Mouse (Mus musculus) midbrain, embryonic 14.5 days (tissue): ENCODE measurements at regions not wholly inside any gene's neighbourhood (a gene's known extent, or its start where the extent isn't known, plus 50 kb on each side); places are given as distances from the start of the nearest gene placed in this dataset.

Experiments used
- ATAC-seq: fragments of 200-750 bp; cut with Nextera tagmentation; 2 replicates; pipeline ENCODE4 v1.8.0; 2017; ENCODE audit warnings: moderate number of reproducible peaks, moderate library complexity; ENCODE audit not compliant: low FRiP score, low TSS enrichment
- DNase-seq: peaks from one replicate; pipeline ENCODE4 v3.0.0-alpha.2; 2015
- H3K27ac ChIP-seq: fragments of 300-500 bp; sonication (generic); replicated peaks from 2 replicates; pipeline ENCODE4 v1.5.1; 2014; ENCODE audit warnings: mild to moderate bottlenecking, low read depth, low read length, moderate library complexity
- H3K27me3 ChIP-seq: fragments of 300-500 bp; sonication (generic); 2 replicates; pipeline ENCODE4 v1.6.1; 2014; ENCODE audit warnings: low read length, control low read depth, mixed read lengths; ENCODE audit not compliant: control insufficient read depth, insufficient read depth
- H3K36me3 ChIP-seq: fragments of 300-500 bp; sonication (generic); 2 replicates; pipeline ENCODE4 v1.6.1; 2014; ENCODE audit warnings: low read length, control low read depth; ENCODE audit not compliant: control insufficient read depth, insufficient read depth
- H3K4me1 ChIP-seq: fragments of 300-500 bp; sonication (generic); 2 replicates; pipeline ENCODE4 v1.6.1; 2014; ENCODE audit warnings: mild to moderate bottlenecking, antibody characterized with exemption, low read length, control low read depth; ENCODE audit not compliant: control insufficient read depth, insufficient read depth
- H3K4me2 ChIP-seq: fragments of 300-500 bp; sonication (generic); 2 replicates; pipeline ENCODE4 v1.6.1; 2014; ENCODE audit warnings: mild to moderate bottlenecking, low read length, moderate library complexity
- H3K4me3 ChIP-seq: fragments of 300-500 bp; sonication (generic); replicated peaks from 2 replicates; pipeline ENCODE4 v1.5.1; 2014; ENCODE audit warnings: low read depth, low read length
- H3K9ac ChIP-seq: fragments of 300-500 bp; sonication (generic); replicated peaks from 2 replicates; pipeline ENCODE4 v1.6.1; 2014; ENCODE audit warnings: mild to moderate bottlenecking, low read length, moderate library complexity
- H3K9me3 ChIP-seq: fragments of 300-500 bp; sonication (generic); 2 replicates; pipeline ENCODE4 v1.6.1; 2016; ENCODE audit warnings: low read length, control low read depth, mixed read lengths; ENCODE audit not compliant: control insufficient read depth
- WGBS: fragments of 180-500 bp; shearing (Covaris S2); extraction: QIAGEN DNeasy Blood & Tissue Kit; methylation state at CpG from one replicate; pipeline ENCODE4 v1.1.7; 2014; 5-methylcytosine and 5-hydroxymethylcytosine counted together

- Histone ChIP-seq H3K4me1 (no peaks in the 10 kb centered on the region), H3K36me3 (no peaks in the 10 kb centered on the region), H3K4me3 (no peak overlapping the region), H3K27ac (no peak overlapping the region), H3K27me3 (no peaks in the 10 kb centered on the region), H3K9me3 (no peaks in the 10 kb centered on the region), H3K9ac (no peak overlapping the region), H3K4me2 (no peak overlapping the region)
- no peak for DNase-seq
- WGBS: 84% methylated on average over 5 of the region's 5 CpGs
- no peak for ATAC-seq
Measured at GRCm38 (mm10) chr14:24947084-24947483, 460.2 kb downstream of the Rps24 start.

- Histone ChIP-seq H3K27ac (no peak overlapping the region), H3K9ac (no peak overlapping the region), H3K4me1 (peaks cover 18% of the 10 kb centered on the region; the same call in 1 of the 2 replicates), H3K9me3 (no peaks in the 10 kb centered on the region), H3K36me3 (no peaks in the 10 kb centered on the region), H3K4me2 (no peak overlapping the region), H3K4me3 (no peak overlapping the region), H3K27me3 (no peaks in the 10 kb centered on the region)
- DNase-seq: no peak
- 90% methylated on average over 11 of the region's 11 CpGs for WGBS
- ATAC-seq: no peak
Measured at GRCm38 (mm10) chr14:24955891-24956410, 469.0 kb downstream of the Rps24 start.

GRCm38 (mm10) chr14:24956528-24957210, 469.7 kb downstream of the Rps24 start:
- Histone ChIP-seq H3K27me3 (no peaks in the 10 kb centered on the region), H3K9me3 (no peaks in the 10 kb centered on the region), H3K36me3 (no peaks in the 10 kb centered on the region), H3K4me1 (peaks cover 18% of the 10 kb centered on the region; the same call in 1 of the 2 replicates), H3K4me3 (no peak overlapping the region), H3K27ac (peak overlapping the region; percentile 43), H3K9ac (no peak overlapping the region), H3K4me2 (no peak overlapping the region)
- ATAC-seq (no peak), DNase-seq (peak; percentile 40)
- 36% methylated on average over 2 of the region's 2 CpGs for WGBS

GRCm38 (mm10) chr14:24957392-24957791, 470.5 kb downstream of the Rps24 start:
- Histone ChIP-seq H3K9ac (no peak overlapping the region), H3K27me3 (no peaks in the 10 kb centered on the region), H3K4me2 (no peak overlapping the region), H3K9me3 (no peaks in the 10 kb centered on the region), H3K36me3 (no peaks in the 10 kb centered on the region), H3K27ac (no peak overlapping the region), H3K4me1 (peaks cover 18% of the 10 kb centered on the region; the same call in 1 of the 2 replicates), H3K4me3 (no peak overlapping the region)
- WGBS: 94% methylated on average over 4 of the region's 4 CpGs
- ATAC-seq (no peak), DNase-seq (no peak)

- Histone ChIP-seq H3K27me3 (no peaks in the 10 kb centered on the region), H3K9me3 (no peaks in the 10 kb centered on the region), H3K4me2 (no peak overlapping the region), H3K4me3 (no peak overlapping the region), H3K4me1 (peaks cover 18% of the 10 kb centered on the region; the same call in 1 of the 2 replicates), H3K36me3 (no peaks in the 10 kb centered on the region), H3K27ac (no peak overlapping the region), H3K9ac (no peak overlapping the region)
- WGBS: 82% methylated on average over 4 of the region's 4 CpGs
- DNase-seq (no peak), ATAC-seq (no peak)
Measured at GRCm38 (mm10) chr14:24958821-24959220, 471.9 kb downstream of the Rps24 start.

GRCm38 (mm10) chr14:24959401-24959800, 472.5 kb downstream of the Rps24 start:
- H3K9me3 ChIP-seq: no peaks in the 10 kb centered on the region
- ATAC-seq (no peak), DNase-seq (no peak)
- H3K4me2 ChIP-seq: no peak overlapping the region
- peaks cover 18% of the 10 kb centered on the region; the same call in 1 of the 2 replicates for H3K4me1 ChIP-seq
- H3K27me3 ChIP-seq: no peaks in the 10 kb centered on the region
- no peak overlapping the region for H3K9ac ChIP-seq
- WGBS: 94% methylated on average over 1 of the region's 1 CpGs
- no peaks in the 10 kb centered on the region for H3K36me3 ChIP-seq
- no peak overlapping the region for H3K4me3 ChIP-seq
- H3K27ac ChIP-seq: no peak overlapping the region

- H3K4me1 ChIP-seq: peaks cover 18% of the 10 kb centered on the region; the same call in 1 of the 2 replicates
- ATAC-seq (no peak), DNase-seq (peak; percentile 45)
- no peaks in the 10 kb centered on the region for H3K27me3 ChIP-seq
- no peak overlapping the region for H3K4me2 ChIP-seq
- no peak overlapping the region for H3K4me3 ChIP-seq
- H3K9ac ChIP-seq: no peak overlapping the region
- WGBS: 23% methylated on average over 5 of the region's 5 CpGs
- H3K27ac ChIP-seq: peak overlapping the region; percentile 55; the same call in 1 of the 2 replicates
- H3K36me3 ChIP-seq: no peaks in the 10 kb centered on the region
- no peaks in the 10 kb centered on the region for H3K9me3 ChIP-seq
Measured at GRCm38 (mm10) chr14:24960082-24960482, 473.2 kb downstream of the Rps24 start.

GRCm38 (mm10) chr14:24960875-24961274, 473.9 kb downstream of the Rps24 start:
- Histone ChIP-seq H3K9me3 (no peaks in the 10 kb centered on the region), H3K36me3 (no peaks in the 10 kb centered on the region), H3K27ac (no peak overlapping the region), H3K4me2 (no peak overlapping the region), H3K9ac (no peak overlapping the region), H3K4me3 (no peak overlapping the region), H3K4me1 (peaks cover 18% of the 10 kb centered on the region; the same call in 1 of the 2 replicates), H3K27me3 (no peaks in the 10 kb centered on the region)
- DNase-seq: no peak
- ATAC-seq: no peak
- 73% methylated on average over 3 of the region's 3 CpGs for WGBS

GRCm38 (mm10) chr14:24961721-24962120, 474.8 kb downstream of the Rps24 start:
- no peak overlapping the region for H3K27ac ChIP-seq
- ATAC-seq: no peak
- no peaks in the 10 kb centered on the region for H3K36me3 ChIP-seq
- no peak overlapping the region for H3K9ac ChIP-seq
- H3K4me2 ChIP-seq: no peak overlapping the region
- no peaks in the 10 kb centered on the region for H3K27me3 ChIP-seq
- H3K4me3 ChIP-seq: no peak overlapping the region
- no peak for DNase-seq
- peaks cover 11% of the 10 kb centered on the region; the same call in 1 of the 2 replicates for H3K4me1 ChIP-seq
- 92% methylated on average over 3 of the region's 3 CpGs for WGBS
- no peaks in the 10 kb centered on the region for H3K9me3 ChIP-seq
